Mouse (Mus musculus): ENCODE results near the gene Peak1.

The Peak1 gene

DNA sequence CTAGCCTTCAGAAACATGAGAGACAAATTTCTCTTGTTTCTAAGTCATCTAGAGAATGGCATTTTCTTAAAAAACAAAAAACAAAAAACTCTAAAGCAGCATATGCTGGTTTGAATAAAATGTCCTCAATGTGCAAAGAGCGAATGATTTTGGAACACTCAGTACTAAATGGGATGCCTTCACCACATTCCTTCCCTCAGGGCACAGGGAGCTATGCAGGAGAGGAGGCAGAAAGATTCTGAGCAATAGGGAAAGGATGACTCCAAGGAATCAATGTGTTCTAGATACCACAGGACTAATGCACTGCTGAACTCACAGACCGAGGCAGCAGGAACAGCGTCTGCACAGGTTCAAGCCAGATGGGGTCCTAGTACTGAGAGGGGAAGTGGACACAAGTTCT, 103.5 kb downstream of the Peak1 start:
- DNase-seq (ENCODE audit: low spot score): no peak

DNA sequence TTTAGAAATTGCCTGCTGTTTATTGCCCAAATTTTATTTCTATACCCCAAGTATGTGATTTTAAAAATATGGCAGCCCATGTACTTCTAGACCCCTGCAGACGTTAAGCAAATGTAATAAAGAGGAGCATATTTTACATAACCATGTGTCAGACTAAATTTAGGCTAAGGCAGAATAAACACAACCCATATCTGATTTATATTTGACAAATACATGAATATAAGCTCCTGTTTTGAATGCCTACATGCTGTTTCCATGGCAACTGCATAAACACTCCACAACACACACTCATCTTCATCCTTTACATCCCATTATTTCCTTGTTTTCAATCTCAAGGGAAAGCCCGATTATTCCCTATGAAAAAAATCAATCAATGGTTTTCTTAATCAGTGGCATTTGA, 108.8 kb downstream of the Peak1 start:
- DNase-seq (ENCODE audit: low spot score): no peak

DNA sequence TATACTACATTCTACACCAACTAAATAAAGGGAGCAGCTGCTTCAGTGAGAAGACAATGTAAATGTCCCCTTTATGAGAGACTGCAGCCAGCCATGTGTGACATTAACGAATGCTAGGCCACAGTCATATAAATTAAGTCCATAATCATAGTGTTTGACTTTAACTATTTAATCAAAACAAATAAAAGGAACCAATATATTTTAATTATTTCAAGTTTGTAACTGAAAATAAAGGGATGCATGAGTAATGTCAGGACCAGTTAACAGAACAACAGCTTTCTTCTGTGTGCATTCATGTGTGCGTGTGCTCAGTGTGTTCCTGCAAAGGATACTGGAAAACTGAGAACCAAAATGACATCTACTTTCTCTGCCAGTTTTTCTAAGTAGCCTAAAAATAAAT, 113.3 kb downstream of the Peak1 start:
- no peak for DNase-seq (ENCODE audit: low spot score)

DNA sequence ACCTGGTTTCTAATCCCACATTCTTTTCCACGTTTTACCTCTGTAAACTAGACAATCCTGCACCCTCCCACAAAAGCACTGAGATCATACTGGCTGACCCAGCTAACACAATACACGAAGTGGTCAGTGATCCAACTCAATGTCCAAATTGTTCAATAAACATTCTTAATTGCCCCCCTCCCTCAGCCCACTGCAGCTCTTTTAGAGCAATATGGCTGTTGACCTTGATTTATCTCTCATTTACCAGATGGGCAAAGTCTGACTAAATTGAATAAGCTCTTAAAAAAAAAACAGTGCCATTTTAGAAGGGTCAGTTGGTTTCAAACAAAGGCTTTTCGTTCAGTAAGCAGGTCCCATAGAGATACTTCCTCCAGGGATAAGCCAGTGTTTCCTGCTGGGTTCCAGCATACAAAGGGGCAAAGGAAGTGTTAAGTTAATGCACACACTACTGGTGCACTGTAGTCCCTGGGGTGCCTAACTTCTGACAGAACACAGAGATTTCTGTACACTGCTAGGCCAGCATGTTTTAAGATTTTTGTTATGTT, 114.9 kb downstream of the Peak1 start:
- no peak for DNase-seq (ENCODE audit: low spot score)

DNA sequence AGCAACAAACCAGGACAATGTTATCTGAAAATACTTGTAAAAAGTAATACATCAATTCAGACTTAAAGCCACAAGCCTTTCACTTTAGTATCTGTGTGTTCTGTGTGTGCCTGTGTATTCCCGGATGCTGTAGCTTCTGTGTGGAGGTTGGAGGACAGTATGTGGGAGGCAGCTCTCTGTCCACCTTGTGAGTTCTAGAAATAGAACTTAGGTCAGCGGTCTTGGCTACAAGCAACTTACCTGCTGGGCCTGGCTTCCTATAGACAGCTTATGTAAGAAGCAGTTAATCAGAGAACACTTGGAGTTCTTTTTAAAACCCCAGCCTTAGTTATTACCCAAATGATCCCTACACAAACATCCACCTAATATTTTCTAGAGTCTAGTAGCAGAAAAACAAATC, 127.8 kb downstream of the Peak1 start:
- no peak for DNase-seq (ENCODE audit: low spot score)

DNA sequence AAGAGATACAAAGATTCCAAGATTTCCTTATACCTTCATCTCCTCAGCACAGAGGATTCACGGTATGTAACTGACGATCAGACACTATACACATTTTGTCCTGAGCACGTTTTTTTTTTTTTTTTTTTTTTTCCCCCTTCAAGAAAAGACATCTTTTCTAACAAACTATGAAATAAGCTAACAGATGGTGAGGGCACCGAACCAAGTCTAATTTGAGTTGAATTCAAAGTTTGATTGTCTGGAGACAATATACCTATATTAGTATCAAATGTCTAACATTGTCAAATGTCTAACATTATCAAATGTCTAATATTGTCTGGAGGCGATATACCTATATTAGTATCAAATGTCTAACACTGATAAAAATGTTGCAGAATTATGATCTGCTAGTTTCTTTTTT, 135.4 kb downstream of the Peak1 start:
- DNase-seq (ENCODE audit: low spot score): no peak

DNA sequence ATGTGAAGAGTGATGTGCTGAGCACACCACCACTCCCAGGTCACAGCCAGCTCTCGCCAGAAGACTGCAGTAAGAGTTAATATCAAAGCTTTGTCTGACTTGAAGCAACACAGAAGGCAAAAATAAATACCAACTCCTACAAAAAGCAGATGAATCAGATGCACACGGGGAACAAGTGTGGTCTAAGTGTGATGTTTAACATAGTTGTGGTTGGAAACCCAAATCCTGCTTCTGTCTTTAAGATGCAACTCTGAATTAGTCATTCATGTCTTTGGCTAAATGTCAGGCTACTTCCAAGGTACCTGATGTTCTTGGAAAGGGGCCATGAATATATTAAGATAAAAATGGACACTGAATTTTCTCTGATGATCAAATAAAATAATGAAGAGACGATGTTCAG, 144.3 kb downstream of the Peak1 start:
- no peak for DNase-seq (ENCODE audit: low spot score)

DNA sequence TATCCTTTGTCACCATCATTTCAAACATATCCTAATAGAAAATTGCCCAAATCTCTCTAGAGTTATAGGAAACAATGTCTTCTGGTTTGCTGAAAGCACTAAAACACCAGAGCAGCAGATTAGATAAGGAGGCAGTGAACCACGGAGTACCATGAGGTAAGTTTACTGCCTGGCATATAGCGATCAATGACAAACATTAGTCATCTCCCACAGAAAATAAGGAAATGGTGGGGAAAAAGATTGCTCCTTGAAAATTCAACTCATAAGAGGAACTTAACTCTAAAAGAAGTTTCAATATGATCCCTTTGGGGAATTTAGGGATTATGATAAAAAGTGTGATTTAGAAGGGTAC, 145.6 kb downstream of the Peak1 start:
- no peak for DNase-seq (ENCODE audit: low spot score)

DNA sequence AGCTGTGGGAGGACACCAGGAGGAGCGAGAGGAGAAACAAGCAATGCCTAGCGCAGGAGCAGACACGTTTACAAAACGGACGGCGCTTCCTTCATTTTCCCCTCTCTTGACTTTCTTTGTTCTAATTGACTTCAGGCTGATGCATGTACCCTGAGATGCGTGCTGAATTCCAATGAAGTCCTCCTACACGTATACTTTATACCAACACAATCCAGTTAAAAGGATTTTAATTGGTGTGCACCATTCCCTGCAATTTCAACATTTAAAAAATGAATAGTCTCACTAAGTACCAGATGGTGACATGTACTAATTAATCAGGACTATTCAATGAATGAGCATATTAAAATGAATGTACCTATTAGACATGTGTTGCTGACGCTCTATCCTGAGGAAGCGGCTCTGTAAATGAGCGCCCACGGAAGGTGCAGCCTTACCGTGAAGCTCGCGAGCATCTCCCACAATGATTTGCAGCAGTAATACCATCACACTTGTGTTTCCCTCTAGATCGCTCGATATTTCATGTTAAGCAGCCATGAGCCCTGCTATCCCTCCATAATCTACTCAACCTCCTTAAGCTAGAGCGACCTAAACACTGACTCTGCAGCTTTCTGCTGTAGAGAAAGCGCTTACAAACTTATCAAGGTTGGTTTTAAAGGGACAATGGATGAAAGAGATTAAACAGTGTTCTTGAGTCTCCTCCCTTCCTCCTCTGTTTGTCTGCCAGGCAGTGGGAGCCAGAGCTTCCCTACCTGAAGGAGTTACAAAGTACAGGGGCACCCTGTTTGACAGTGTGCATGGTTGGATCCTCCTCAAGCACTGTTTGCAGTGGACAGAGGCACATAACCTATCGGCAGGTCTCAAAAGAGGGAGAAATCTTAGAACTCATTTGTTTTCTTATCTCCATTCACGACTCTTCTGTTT, 146.3 kb downstream of the Peak1 start:
- DNase-seq (ENCODE audit: low spot score): no peak

DNA sequence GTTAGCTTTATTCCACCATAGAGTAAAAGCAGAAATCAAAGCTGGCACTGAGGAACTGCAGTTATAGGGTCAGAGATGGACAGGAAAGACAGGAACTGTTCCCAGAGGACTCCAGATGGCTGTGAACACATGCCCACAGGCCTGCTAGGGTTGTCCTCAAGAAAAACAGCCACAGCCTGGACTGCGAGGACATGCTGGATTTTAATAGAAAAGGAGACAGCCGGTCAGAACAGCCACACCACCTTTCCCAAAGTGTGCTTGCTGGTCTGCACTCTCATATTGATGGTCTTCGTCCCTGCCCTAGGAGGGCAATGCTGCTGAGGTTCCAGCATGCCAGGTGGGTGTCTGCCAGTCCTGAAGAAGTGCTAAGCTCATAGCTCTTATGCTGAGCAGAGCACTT, 148.8 kb downstream of the Peak1 start:
- no peak for DNase-seq (ENCODE audit: low spot score)

DNA sequence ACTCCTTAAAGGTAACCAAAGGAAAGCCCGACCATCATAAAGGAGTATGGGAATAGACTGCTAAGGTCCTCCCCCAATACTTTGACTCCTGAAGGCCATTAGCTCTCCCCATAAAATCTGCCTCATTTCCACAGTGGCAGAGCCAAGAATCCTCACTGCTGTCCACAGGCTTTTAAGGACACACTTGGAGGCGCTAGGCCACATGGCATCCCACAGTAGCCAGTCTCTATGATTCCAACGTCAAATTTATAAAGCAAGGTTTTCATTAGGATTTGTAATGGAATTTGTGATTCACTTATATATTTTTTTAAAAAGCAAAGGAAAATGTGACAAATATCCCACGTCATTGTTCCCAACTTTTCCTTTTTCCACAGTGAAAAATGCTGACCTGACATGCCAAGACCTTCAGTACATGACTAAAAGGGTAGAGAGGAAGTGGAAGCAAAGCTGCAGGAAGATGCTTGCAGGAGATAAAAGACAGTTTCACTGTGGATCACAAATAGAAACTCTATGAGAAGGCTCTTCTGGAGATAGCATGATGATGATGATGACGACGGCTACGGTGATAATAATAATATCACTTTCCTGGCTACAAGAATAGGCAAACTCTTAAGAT, 151.6 kb downstream of the Peak1 start:
- no peak for DNase-seq (ENCODE audit: low spot score)

DNA sequence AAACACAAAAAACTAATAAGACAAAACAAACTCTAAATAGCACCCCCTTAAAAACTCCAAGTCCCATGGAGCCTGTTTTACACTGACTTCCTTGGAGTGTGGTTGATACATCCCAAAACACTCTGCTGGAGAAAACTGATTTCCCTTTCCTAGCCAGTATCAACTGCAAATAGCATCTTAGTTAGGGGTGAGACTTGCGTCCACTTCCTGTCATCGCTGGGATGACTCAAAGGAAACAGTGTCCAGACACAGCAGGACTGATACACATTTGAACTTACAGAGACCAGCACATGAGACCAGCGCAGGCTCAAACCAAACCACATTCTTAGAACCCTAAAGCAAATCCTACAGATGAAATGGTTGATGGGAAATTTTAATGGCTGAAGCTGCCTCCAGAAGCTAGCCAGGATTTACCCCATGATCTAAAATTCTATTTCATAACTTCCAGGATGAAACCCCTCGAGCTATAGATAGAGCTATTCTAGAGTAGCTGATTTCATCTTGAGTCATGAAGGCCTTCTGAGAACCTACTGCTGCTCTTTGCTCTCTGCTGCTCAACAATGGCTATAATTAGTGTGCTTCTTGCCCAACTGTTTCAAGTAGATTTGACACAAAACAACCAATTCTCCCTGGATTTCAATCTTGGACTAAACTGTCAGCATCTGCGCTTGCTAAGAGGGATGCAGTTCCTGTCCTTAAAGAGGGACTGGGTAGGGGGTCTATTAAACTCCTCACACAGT, 152.2 kb downstream of the Peak1 start:
- no peak for DNase-seq (ENCODE audit: low spot score)

DNA sequence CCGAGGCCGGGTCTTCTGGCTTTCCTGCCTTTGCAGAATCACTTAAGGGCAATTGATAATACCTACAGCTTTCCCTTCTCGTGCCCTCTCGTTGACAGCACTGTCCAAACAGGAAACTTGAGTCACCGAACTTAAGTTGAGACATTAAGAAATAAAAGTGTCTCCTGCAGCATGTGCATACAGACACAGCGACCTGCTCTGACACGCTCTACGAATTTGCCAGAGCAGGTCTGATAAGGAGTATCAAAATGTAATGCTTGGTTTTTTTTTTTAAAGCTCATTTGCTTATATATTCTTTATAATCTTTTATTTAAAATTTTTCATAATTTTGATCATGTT, 152.9 kb downstream of the Peak1 start:
- no peak for DNase-seq (ENCODE audit: low spot score)

DNA sequence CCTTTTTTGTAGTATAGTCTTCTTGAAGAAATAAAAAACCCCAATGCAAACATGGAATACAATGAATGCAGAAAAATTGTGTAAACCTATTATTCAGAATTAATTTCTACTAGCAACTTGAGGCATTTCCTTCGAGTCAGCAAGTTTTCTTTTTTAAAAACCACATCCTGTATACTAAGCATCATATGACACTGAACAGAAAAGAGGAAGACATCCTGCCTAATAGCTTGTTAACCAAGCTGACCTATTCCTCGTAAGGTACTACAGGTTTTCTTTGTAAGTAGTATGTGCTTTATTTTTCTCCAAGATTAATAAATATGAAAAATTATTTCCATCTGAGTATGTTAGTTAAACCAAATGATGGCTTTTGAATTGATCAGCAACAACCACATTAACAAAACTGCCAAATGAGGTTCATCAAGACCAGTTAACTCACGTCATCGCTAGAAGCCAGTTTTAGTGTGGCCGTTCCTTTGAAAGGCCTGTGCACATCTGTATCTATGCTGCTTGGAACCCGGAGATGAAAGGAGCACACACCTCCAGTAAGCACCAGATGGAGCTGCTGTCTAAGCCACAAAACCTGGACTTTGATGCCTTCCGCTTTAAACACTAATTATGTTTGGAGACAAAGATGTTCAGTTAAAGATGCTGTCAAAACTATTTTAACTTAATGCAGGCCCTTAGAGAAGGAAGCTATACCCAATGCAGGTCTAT, 153.4 kb downstream of the Peak1 start:
- no peak for DNase-seq (ENCODE audit: low spot score)

DNA sequence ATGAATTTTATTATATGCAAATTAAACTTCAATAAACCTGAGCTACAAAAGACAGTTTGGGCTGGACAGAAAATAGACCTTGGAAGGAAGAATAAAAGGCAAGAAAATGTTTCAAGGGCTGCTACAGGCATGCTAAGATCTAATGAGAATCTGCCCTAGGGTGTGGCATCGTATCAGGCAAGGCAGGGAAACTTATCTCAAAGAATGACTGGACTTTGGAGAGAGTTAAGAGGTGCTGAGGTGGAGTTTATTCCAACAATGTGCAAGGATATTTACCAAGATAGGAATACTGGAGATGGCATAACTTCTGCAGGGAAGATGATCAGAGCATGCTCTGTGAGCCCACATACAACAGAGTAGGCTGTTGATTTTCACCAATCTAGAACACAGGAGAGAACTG, 154.8 kb downstream of the Peak1 start:
- DNase-seq (ENCODE audit: low spot score): no peak

DNA sequence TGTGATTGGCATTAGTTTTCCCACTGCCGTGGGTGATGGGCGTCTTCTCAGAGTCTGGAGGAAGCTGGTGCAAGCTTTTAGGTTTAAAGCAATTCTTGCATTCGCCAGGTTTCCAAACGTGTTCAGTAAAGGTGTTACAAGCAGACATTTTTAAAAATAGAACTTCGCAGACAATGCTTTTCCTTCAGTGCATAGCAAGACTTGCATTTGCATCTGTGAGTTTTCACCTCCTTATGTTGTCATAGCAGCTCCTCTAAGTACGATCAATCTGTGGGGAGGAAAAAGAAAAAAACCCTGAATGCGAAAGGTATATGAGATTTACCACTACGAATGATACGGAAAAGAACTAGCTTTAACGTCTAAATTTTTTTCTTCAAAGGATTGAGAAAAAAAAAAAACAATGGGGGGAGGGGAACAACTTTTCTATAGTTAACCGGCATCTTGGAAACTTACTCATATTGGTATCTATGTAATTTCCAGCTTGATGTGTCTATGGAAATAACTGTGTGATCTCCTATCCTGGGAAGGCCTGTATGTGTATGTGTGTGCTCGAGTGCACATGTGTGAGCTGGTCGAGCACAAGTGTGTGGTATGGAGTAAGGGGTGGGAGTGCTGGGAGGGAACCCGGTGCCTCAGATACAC, 157.3 kb downstream of the Peak1 start:
- DNase-seq (ENCODE audit: low spot score): no peak

DNA sequence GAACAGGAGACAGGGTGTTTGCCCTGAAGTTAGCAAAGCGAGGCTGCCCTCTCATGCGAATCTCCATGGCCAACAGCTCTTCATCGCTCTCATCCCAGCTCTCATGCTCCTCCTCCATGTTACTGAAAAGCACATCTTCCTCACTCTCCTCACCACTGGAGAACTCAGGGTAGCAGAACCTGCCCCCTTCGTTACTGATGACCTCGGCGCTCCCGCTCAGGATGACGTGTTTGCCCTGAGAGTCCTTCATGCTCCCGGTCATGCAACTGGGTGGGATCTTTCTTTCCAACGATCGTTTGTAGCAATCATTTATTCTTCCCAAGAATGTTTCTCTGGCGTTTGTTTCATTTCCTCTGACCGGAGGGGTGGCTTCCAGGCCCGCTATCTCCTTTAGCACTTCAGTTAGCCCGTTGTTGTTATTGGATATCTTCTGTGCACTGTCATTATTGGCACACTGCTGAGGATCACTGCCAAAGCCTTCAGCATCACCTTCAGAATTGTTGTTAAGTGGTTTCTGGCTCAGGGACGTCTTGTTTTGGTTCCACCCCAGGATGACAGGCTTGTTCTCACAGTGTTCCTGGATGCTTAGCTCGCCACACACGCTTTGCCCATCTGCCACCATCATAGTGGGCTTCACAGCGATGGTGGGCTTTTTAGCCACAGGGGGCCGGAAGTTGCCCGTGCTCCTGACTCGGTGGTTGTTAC, 157.9 kb downstream of the Peak1 start:
- peak; percentile 21 for DNase-seq (ENCODE audit: low spot score)

DNA sequence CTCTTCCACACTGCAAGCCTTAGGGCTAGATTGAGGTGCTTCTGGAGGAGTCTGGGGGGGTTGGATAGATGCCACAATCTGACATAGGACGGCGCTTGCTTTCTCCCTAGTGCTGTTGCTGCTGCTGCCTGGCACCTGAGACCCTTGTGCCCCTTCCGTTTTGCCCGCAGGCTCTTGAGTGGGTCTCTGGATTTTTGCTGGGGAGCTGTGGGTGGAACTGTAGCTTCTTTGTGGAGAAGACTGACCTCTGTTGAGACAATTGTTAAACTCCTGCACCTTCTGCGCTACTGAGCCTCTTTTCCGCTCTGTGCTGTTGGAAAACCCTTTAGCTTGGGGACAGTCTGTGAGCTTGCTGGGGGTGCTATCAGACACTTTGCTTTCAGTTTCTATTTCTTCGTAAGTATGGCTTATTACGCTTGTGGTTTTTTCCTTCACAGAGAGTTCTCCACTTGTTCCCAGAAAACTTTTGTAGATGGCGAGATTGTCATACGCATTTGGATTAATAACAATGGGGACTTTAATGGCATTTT, 159.5 kb downstream of the Peak1 start:
- DNase-seq (ENCODE audit: low spot score): no peak

DNA sequence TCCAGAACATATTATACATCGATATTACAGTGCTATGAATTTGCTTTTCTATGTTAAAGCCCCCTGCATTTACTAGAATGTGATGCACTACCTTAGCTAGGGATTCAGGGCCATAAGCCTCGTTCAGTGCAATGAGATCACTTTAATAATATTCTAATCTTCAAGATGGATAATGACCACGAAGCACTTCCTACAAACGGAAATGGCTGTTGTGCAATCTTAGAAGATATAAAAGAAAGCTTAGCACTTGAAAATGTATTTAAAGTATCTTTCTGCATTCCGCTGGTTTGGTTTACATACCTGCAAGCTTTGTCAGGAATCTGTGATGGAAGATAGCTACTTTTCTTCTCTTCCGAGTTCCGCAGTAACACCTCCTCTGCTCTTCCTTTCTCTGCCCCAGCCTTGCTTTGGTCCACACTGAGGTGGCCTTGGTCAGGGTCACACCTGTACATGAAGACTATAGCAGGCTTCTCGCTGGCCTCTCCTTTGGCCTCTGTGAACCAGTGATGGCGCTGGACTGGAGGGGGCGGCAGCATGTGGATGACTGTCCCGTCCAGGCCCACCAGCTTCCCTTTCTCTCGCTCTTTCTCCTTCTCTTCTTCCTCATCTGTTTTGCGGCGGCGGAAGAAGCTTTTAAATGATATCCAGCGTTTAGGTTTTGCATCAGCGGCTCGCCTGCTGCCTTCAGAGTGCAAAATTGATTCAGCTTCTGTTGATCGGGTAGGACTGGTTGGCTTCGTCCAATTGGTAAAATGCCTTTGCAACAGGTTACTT, 160.5 kb downstream of the Peak1 start:
- DNase-seq (ENCODE audit: low spot score): no peak

All from ovary, adult 18-20 months (tissue).